Mouse (Mus musculus) limb, embryonic 14.5 days (tissue): ENCODE data around the gene Stard8. TPM values are rescaled to one million over a fixed set of nuclear protein-coding genes. Genes with fewer than 3 reads are reported as not detected.

Experiments
- ATAC-seq: fragments of 200-750 bp; cut with Nextera tagmentation; 2 replicates; pipeline ENCODE4 v1.8.0; 2017; ENCODE audit warnings: low read depth, moderate number of reproducible peaks, moderate TSS enrichment; ENCODE audit not compliant: low FRiP score
- DNase-seq: peaks from one replicate; pipeline ENCODE4 v3.0.0-alpha.2; 2015; ENCODE audit warnings: low spot score
- H3K27ac ChIP-seq: fragments of 300-500 bp; sonication (generic); replicated peaks from 2 replicates; pipeline ENCODE4 v1.5.1; 2014; ENCODE audit warnings: low read depth, mild to moderate bottlenecking, low read length, moderate library complexity, mixed read lengths
- H3K27me3 ChIP-seq: fragments of 300-500 bp; sonication (generic); 2 replicates; pipeline ENCODE4 v1.6.1; 2014; ENCODE audit warnings: low read length, mixed read lengths; ENCODE audit not compliant: control insufficient read depth, insufficient read depth
- H3K36me3 ChIP-seq: fragments of 300-500 bp; sonication (generic); 2 replicates; pipeline ENCODE4 v1.6.1; 2014; ENCODE audit warnings: mild to moderate bottlenecking, low read length, moderate library complexity, mixed read lengths; ENCODE audit not compliant: control insufficient read depth, insufficient read depth
- H3K4me1 ChIP-seq: fragments of 300-500 bp; sonication (generic); 2 replicates; pipeline ENCODE4 v1.6.1; 2014; ENCODE audit warnings: antibody characterized with exemption, low read length, mixed read lengths; ENCODE audit not compliant: control insufficient read depth, insufficient read depth
- H3K4me2 ChIP-seq: fragments of 300-500 bp; sonication (generic); replicated peaks from 2 replicates; pipeline ENCODE4 v1.6.1; 2014; ENCODE audit warnings: low read depth, mild to moderate bottlenecking, low read length, moderate library complexity; ENCODE audit not compliant: severe bottlenecking
- H3K4me3 ChIP-seq: fragments of 300-500 bp; sonication (generic); replicated peaks from 2 replicates; pipeline ENCODE4 v1.5.1; 2014; ENCODE audit warnings: low read length
- H3K9ac ChIP-seq: fragments of 300-500 bp; sonication (generic); 2 replicates; pipeline ENCODE4 v1.6.1; 2014; ENCODE audit warnings: mild to moderate bottlenecking, low read depth, low read length, moderate library complexity; ENCODE audit not compliant: severe bottlenecking
- H3K9me3 ChIP-seq: fragments of 300-500 bp; sonication (generic); 2 replicates; pipeline ENCODE4 v1.6.1; 2016; ENCODE audit warnings: low read length; ENCODE audit not compliant: control insufficient read depth
- POLR2A ChIP-seq: fragments of 200-500 bp; IDR thresholded peaks from 2 replicates; pipeline ENCODE4 v1.8.0; 2012; ENCODE audit warnings: inconsistent platforms, mild to moderate bottlenecking, moderate library complexity, borderline replicate concordance; ENCODE audit not compliant: insufficient read depth, insufficient read length; ENCODE audit errors: extremely low read depth
- WGBS: fragments of 180-500 bp; shearing (Covaris S2); extraction: QIAGEN DNeasy Blood & Tissue Kit; methylation state at CpG from one replicate; pipeline ENCODE4 v1.1.7; 2014; 5-methylcytosine and 5-hydroxymethylcytosine counted together
- polyA plus RNA-seq, 2 experiments: library from polyadenylated mRNA; depleted of rRNA in 1 of 2; stranded (reverse) in 1 of 2; unstranded in 1 of 2; fragments of >200 nt; fragmentation: Nextera tagmentation in 1 of 2; extraction: Ambion mirVana in 1 of 2; gene quantifications; 2 replicates each; pipeline versions ENCODE4 v1.2.1 to v1.2.3; 2012 to 2014

The Stard8 gene
- polyA plus RNA-seq, 2 experiments = 7.4 to 13.7 TPM

DNA sequence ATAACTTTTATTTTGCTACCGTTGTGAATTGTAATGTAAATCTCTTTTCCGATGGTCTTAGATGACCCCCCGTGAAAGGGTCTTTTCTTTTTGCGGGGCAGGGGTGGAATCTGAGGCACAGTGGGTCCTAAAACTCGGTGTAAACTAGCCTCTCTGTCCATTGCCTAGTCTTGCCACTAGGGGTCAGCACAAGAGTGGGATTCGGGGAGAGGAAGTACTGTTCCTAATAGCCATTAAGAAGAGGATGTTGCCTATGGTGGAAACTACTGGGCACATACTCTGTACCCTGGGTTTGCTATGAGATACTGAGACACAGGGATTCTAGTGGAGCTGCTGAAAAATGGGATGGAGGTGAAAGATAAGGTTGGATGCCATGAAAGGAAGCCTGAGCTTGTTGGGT is 13.5 kb upstream of the Stard8 start:
- no peak for ATAC-seq
- Histone ChIP-seq H3K27ac (no peak overlapping the region), H3K4me1 (no peaks in the 10 kb centered on the region), H3K4me3 (no peak overlapping the region), H3K4me2 (no peak overlapping the region), H3K9me3 (no peaks in the 10 kb centered on the region), H3K27me3 (no peaks in the 10 kb centered on the region), H3K36me3 (no peaks in the 10 kb centered on the region), H3K9ac (no peak overlapping the region)
- TF ChIP-seq POLR2A = no peak
- peak; percentile 6 for DNase-seq
- WGBS = 45% methylated on average over 6 of the region's 6 CpGs

GRCm38 (mm10) chrX:99002065-99002464 is 983 bp upstream of the Stard8 start:
- WGBS = 72% methylated on average over 6 of the region's 6 CpGs
- ATAC-seq = no peak
- Histone ChIP-seq H3K4me2 (no peak overlapping the region), H3K4me3 (no peak overlapping the region), H3K9me3 (no peaks in the 10 kb centered on the region), H3K27me3 (0 out of 2 replicates have a peak, but pooled peaks cover 3% of the 10 kb centered on the region), H3K27ac (no peak overlapping the region), H3K4me1 (no peaks in the 10 kb centered on the region), H3K36me3 (no peaks in the 10 kb centered on the region), H3K9ac (no peak overlapping the region)
- no peak for DNase-seq
- no peak for TF ChIP-seq POLR2A

GRCm38 (mm10) chrX:99010581-99010980 is 7.5 kb downstream of the Stard8 start:
- WGBS = 84% methylated on average over 5 of the region's 5 CpGs
- Histone ChIP-seq H3K9ac (no peak overlapping the region), H3K36me3 (no peaks in the 10 kb centered on the region), H3K27me3 (no peaks in the 10 kb centered on the region; the same call in 1 of the 2 replicates), H3K4me3 (no peak overlapping the region), H3K4me2 (no peak overlapping the region), H3K9me3 (no peaks in the 10 kb centered on the region), H3K4me1 (no peaks in the 10 kb centered on the region), H3K27ac (no peak overlapping the region)
- DNase-seq = no peak
- no peak for TF ChIP-seq POLR2A
- no peak for ATAC-seq

- H3K27me3 ChIP-seq = no peaks in the 10 kb centered on the region; the same call in 1 of the 2 replicates
- no peak overlapping the region for H3K4me2 ChIP-seq
- 71% methylated on average over 3 of the region's 3 CpGs for WGBS
- DNase-seq (no peak), ATAC-seq (no peak)
- no peak for TF ChIP-seq POLR2A
- H3K9ac ChIP-seq = no peak overlapping the region
- H3K36me3 ChIP-seq = no peaks in the 10 kb centered on the region
- no peaks in the 10 kb centered on the region for H3K4me1 ChIP-seq
- no peaks in the 10 kb centered on the region for H3K9me3 ChIP-seq
- no peak overlapping the region for H3K27ac ChIP-seq
- no peak overlapping the region for H3K4me3 ChIP-seq
These were observed 8.2 kb downstream of the Stard8 start for GRCm38 (mm10) chrX:99011281-99011680.

DNA sequence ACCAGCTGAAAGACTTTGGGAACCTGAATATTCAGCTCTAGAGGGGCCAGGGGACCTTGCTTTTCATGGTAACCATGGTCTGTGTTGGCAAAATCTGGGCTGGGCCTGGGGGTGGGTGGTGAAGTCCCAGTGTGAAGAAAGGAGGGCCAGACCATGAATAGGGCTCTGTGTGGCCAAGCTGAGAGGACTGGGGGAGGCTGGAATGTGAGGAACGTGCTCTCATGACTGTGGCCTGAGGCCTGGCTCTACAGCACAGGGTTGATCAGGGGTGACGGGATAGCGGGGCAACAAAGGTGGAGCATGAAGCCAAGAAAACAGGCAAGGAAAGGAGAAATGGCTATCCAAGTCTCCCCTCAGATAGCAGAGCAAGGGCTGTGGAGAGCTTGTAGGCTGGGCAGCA is 9.4 kb downstream of the Stard8 start:
- Histone ChIP-seq H3K36me3 (no peaks in the 10 kb centered on the region), H3K27me3 (no peaks in the 10 kb centered on the region; the same call in 1 of the 2 replicates), H3K4me2 (no peak overlapping the region), H3K4me3 (no peak overlapping the region), H3K9me3 (no peaks in the 10 kb centered on the region), H3K9ac (no peak overlapping the region), H3K27ac (no peak overlapping the region), H3K4me1 (no peaks in the 10 kb centered on the region)
- DNase-seq = no peak
- TF ChIP-seq POLR2A = no peak
- no peak for ATAC-seq
- 70% methylated on average over 3 of the region's 3 CpGs for WGBS

- ATAC-seq (no peak), DNase-seq (no peak)
- H3K4me1 ChIP-seq = no peaks in the 10 kb centered on the region
- H3K36me3 ChIP-seq = no peaks in the 10 kb centered on the region
- no peak overlapping the region for H3K27ac ChIP-seq
- no peaks in the 10 kb centered on the region for H3K9me3 ChIP-seq
- no peak for TF ChIP-seq POLR2A
- 94% methylated on average over 2 of the region's 2 CpGs for WGBS
- H3K4me2 ChIP-seq = no peak overlapping the region
- no peak overlapping the region for H3K4me3 ChIP-seq
- no peaks in the 10 kb centered on the region; the same call in 1 of the 2 replicates for H3K27me3 ChIP-seq
- H3K9ac ChIP-seq = no peak overlapping the region
These were observed 12.7 kb downstream of the Stard8 start for GRCm38 (mm10) chrX:99015705-99016104.
